Mouse (Mus musculus) bone marrow macrophage, adult 2 months (primary cell): ENCODE results near the gene Syt6.

Experiments
- CTCF ChIP-seq: IDR thresholded peaks from 2 replicates; pipeline ENCODE4 v1.5.1; 2012; ENCODE audit warnings: low read depth, mild to moderate bottlenecking, low read length, moderate library complexity
- POLR2A ChIP-seq: IDR thresholded peaks from 2 replicates; pipeline ENCODE4 v1.6.1; 2012; ENCODE audit warnings: mild to moderate bottlenecking, low read depth, low read length, borderline replicate concordance

DNA sequence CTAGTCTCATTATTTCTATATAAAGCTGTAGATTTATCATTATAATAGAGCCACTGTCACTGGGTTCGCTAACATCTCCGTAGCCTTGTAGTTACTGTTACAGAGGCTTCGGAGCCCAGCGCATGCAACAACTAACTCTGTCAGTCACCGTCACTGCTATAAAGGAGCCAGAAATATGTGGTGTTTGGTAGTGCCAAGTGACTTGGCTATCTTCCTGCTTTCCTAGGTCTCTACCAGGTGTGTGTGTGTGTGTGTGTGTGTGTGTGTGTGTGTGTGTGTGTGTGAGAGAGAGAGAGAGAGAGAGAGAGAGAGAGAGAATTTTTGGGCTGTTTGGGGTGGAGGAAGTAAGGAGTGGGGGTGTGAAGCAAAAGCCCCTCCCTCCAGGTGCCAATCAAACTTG lies 17.6 kb downstream of the Syt6 start:
- TF ChIP-seq POLR2A (no peak), CTCF (no peak)
